Mouse (Mus musculus) thymus, adult 2 months (tissue): ENCODE measurements around the gene Cdon. TPM values are rescaled to one million over a fixed set of nuclear protein-coding genes. Genes with fewer than 3 reads are reported as not detected.
A peak's percentile ranks its signal among the peaks of the same experiment; 100 is the strongest.

Experiments
- DNase-seq: peaks from one replicate; pipeline ENCODE4 v3.0.0; 2021
- H3K27ac ChIP-seq: fragments of 200-500 bp; 2 replicates; pipeline ENCODE4 v1.5.1; 2012; ENCODE audit warnings: low read length, control low read depth; ENCODE audit not compliant: control insufficient read depth, insufficient read depth
- H3K27me3 ChIP-seq: fragments of 200-500 bp; 2 replicates; pipeline ENCODE4 v1.6.1; 2012; ENCODE audit warnings: mild to moderate bottlenecking, low read length, moderate library complexity, mixed read lengths; ENCODE audit not compliant: control insufficient read depth, insufficient read depth
- H3K36me3 ChIP-seq: fragments of 200-500 bp; 2 replicates; pipeline ENCODE4 v1.6.1; 2012; ENCODE audit warnings: mild to moderate bottlenecking, low read length, moderate library complexity; ENCODE audit not compliant: control insufficient read depth, insufficient read depth
- H3K4me1 ChIP-seq: fragments of 200-500 bp; replicated peaks from 2 replicates; pipeline ENCODE4 v1.6.1; 2012; ENCODE audit warnings: low read length; ENCODE audit not compliant: control insufficient read depth, insufficient read depth
- H3K4me3 ChIP-seq: fragments of 200-500 bp; 2 replicates; pipeline ENCODE4 v1.5.1; 2012; ENCODE audit warnings: mild to moderate bottlenecking, low read length, control low read depth, moderate library complexity; ENCODE audit not compliant: control insufficient read depth, insufficient read depth
- CTCF ChIP-seq: fragments of 200-500 bp; IDR thresholded peaks from 2 replicates; pipeline ENCODE4 v1.5.1; 2012; ENCODE audit warnings: mild to moderate bottlenecking, control low read depth, low read length, moderate library complexity, borderline replicate concordance; ENCODE audit not compliant: control insufficient read depth, poor library complexity, insufficient read depth; ENCODE audit errors: extremely low read depth
- POLR2A ChIP-seq: fragments of 200-500 bp; IDR thresholded peaks from 2 replicates; pipeline ENCODE4 v1.6.1; 2012; ENCODE audit warnings: mild to moderate bottlenecking, low read length, control low read depth, moderate library complexity; ENCODE audit not compliant: control insufficient read depth, poor library complexity, insufficient read depth; ENCODE audit errors: extremely low read depth
- WGBS: fragments of 180-500 bp; shearing (Covaris S2); methylation state at CpG from one replicate; pipeline ENCODE4 v1.1.7; 2018; 5-methylcytosine and 5-hydroxymethylcytosine counted together
- polyA plus RNA-seq: library from polyadenylated mRNA; depleted of rRNA; stranded (reverse); fragments of >200 nt; gene quantifications from 2 replicates; pipeline ENCODE4 v1.2.3, GENCODE M21; 2012

Cdon gene
- polyA plus RNA-seq, 1 experiment: 8.8 TPM

GRCm38 (mm10) chr9:35541941-35542340 lies 121.0 kb downstream of the Cdon start:
- WGBS: 83% methylated on average over 6 of the region's 6 CpGs
- Histone ChIP-seq H3K4me1 (0 out of 2 replicates have a peak, but pooled peaks cover 2% of the 10 kb centered on the region), H3K27me3 (no peaks in the 10 kb centered on the region), H3K36me3 (no peaks in the 10 kb centered on the region), H3K4me3 (no peak overlapping the region), H3K27ac (no peak overlapping the region)
- TF ChIP-seq CTCF (no peak), POLR2A (no peak)
- DNase-seq: no peak

- 77% methylated on average over 14 of the region's 14 CpGs for WGBS
- Histone ChIP-seq H3K36me3 (no peaks in the 10 kb centered on the region), H3K27me3 (no peaks in the 10 kb centered on the region), H3K4me3 (no peak overlapping the region), H3K4me1 (0 out of 2 replicates have a peak, but pooled peaks cover 3% of the 10 kb centered on the region), H3K27ac (no peak overlapping the region)
- no peak for DNase-seq
- TF ChIP-seq CTCF (no peak), POLR2A (no peak)
These were observed 122.4 kb downstream of the Cdon start for GRCm38 (mm10) chr9:35543099-35543860.

GRCm38 (mm10) chr9:35544666-35545065 lies 123.7 kb downstream of the Cdon start:
- DNase-seq: no peak
- Histone ChIP-seq H3K4me1 (0 out of 2 replicates have a peak, but pooled peaks cover 3% of the 10 kb centered on the region), H3K36me3 (no peaks in the 10 kb centered on the region), H3K27me3 (no peaks in the 10 kb centered on the region), H3K27ac (no peak overlapping the region), H3K4me3 (no peak overlapping the region)
- 94% methylated on average over 2 of the region's 2 CpGs for whole genome bisulfite sequencing
- no peak for TF ChIP-seq POLR2A
- no peak for TF ChIP-seq CTCF

GRCm38 (mm10) chr9:35545704-35546103 lies 124.8 kb downstream of the Cdon start:
- 86% methylated on average over 12 of the region's 12 CpGs for whole genome bisulfite sequencing

GRCm38 (mm10) chr9:35546745-35547144 lies 125.8 kb downstream of the Cdon start:
- no peak for DNase-seq
- Histone ChIP-seq H3K4me1 (0 out of 2 replicates have a peak, but pooled peaks cover 3% of the 10 kb centered on the region), H3K27me3 (no peaks in the 10 kb centered on the region), H3K36me3 (no peaks in the 10 kb centered on the region), H3K4me3 (peak overlapping the region; percentile 28; the same call in 1 of the 2 replicates), H3K27ac (no peak overlapping the region)
- WGBS: 9% methylated on average over 9 of the region's 9 CpGs
- TF ChIP-seq POLR2A (no peak), CTCF (no peak)

More at GRCm38 (mm10) chr9:35545704-35546103, 124.8 kb downstream of the Cdon start:
- Histone ChIP-seq H3K36me3 (no peaks in the 10 kb centered on the region), H3K4me1 (0 out of 2 replicates have a peak, but pooled peaks cover 3% of the 10 kb centered on the region), H3K27ac (no peak overlapping the region), H3K4me3 (no peak overlapping the region), H3K27me3 (no peaks in the 10 kb centered on the region)
- no peak for DNase-seq
- TF ChIP-seq POLR2A: no peak
- TF ChIP-seq CTCF: no peak

- DNase-seq: no peak
- Histone ChIP-seq H3K27ac (no peak overlapping the region), H3K4me1 (0 out of 2 replicates have a peak, but pooled peaks cover 3% of the 10 kb centered on the region), H3K27me3 (no peaks in the 10 kb centered on the region), H3K4me3 (no peak overlapping the region), H3K36me3 (no peaks in the 10 kb centered on the region)
- TF ChIP-seq CTCF (no peak), POLR2A (no peak)
- 95% methylated on average over 9 of the region's 9 CpGs for WGBS
These were observed 127.5 kb downstream of the Cdon start for GRCm38 (mm10) chr9:35548455-35548854.
